Mouse (Mus musculus) embryonic facial prominence, embryonic 13.5 days (tissue): Measurements from ENCODE around the gene Lyrm7. TPM values are rescaled to one million over a fixed set of nuclear protein-coding genes. Genes with fewer than 3 reads are reported as not detected.

Experiments used
- ATAC-seq: fragments of 200-750 bp; cut with Nextera tagmentation; 2 replicates; pipeline ENCODE4 v1.8.0; 2017; ENCODE audit warnings: low read depth; ENCODE audit not compliant: insufficient number of reproducible peaks, insufficient read depth, low FRiP score, low TSS enrichment
- H3K27ac ChIP-seq: fragments of 300-500 bp; sonication (generic); 2 replicates; pipeline ENCODE4 v1.5.1; 2015; ENCODE audit warnings: moderate library complexity, mild to moderate bottlenecking, inconsistent platforms
- H3K27me3 ChIP-seq: fragments of 300-500 bp; sonication (generic); 2 replicates; pipeline ENCODE4 v1.6.1; 2015; ENCODE audit warnings: mild to moderate bottlenecking, inconsistent platforms
- H3K36me3 ChIP-seq: fragments of 300-500 bp; sonication (generic); 2 replicates; pipeline ENCODE4 v1.6.1; 2015; ENCODE audit warnings: mild to moderate bottlenecking, inconsistent platforms
- H3K4me1 ChIP-seq: fragments of 300-500 bp; sonication (generic); 2 replicates; pipeline ENCODE4 v1.6.1; 2015; ENCODE audit warnings: inconsistent platforms
- H3K4me2 ChIP-seq: fragments of 300-500 bp; sonication (generic); 2 replicates; pipeline ENCODE4 v1.6.1; 2015; ENCODE audit warnings: moderate library complexity, mild to moderate bottlenecking, inconsistent platforms
- H3K4me3 ChIP-seq: fragments of 300-500 bp; sonication (generic); 2 replicates; pipeline ENCODE4 v1.5.1; 2015; ENCODE audit warnings: mild to moderate bottlenecking, inconsistent platforms
- H3K9ac ChIP-seq: fragments of 300-500 bp; sonication (generic); 2 replicates; pipeline ENCODE4 v1.6.1; 2015; ENCODE audit warnings: mild to moderate bottlenecking, inconsistent platforms
- H3K9me3 ChIP-seq: fragments of 300-500 bp; sonication (generic); 2 replicates; pipeline ENCODE4 v1.6.1; 2016; ENCODE audit warnings: inconsistent platforms
- WGBS: fragments of 180-500 bp; shearing (Covaris S2); methylation state at CpG from one replicate; pipeline ENCODE4 v1.1.7; 2015; ENCODE audit warnings: mixed read lengths; 5-methylcytosine and 5-hydroxymethylcytosine counted together
- polyA plus RNA-seq: library from polyadenylated mRNA; unstranded; fragments of >200 nt; fragmentation: Nextera tagmentation; extraction: Ambion mirVana; gene quantifications from 2 replicates; pipeline ENCODE4 v1.2.1, GENCODE M21; 2015

The Lyrm7 gene
- polyA plus RNA-seq, 1 experiment from 2014 or later: 10.3 TPM

DNA sequence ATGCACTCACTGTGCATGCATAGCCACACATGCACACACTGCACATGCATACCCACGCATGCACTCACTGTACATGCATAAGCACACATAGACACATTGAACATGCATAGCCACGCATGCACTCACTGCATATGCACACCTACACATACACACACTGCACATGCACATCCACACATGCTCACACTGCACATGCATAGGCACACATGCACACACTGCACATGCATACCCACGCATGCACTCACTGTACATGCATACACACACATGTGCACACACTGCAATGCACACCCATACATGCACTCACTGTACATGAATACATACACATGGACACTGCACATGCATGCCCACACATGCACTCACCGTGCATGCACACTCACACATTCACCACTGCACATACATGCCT, 69.3 kb downstream of the Lyrm7 start:
- H3K9me3 ChIP-seq: no peaks in the 10 kb centered on the region
- peaks cover under 1% of the 10 kb centered on the region for H3K4me1 ChIP-seq
- no peak overlapping the region for H3K27ac ChIP-seq
- H3K27me3 ChIP-seq: no peaks in the 10 kb centered on the region
- WGBS: 94% methylated on average over 4 of the region's 4 CpGs
- no peaks in the 10 kb centered on the region for H3K36me3 ChIP-seq
- no peak overlapping the region for H3K4me3 ChIP-seq
- H3K9ac ChIP-seq: no peak overlapping the region
- no peak for ATAC-seq
- no peak overlapping the region for H3K4me2 ChIP-seq

DNA sequence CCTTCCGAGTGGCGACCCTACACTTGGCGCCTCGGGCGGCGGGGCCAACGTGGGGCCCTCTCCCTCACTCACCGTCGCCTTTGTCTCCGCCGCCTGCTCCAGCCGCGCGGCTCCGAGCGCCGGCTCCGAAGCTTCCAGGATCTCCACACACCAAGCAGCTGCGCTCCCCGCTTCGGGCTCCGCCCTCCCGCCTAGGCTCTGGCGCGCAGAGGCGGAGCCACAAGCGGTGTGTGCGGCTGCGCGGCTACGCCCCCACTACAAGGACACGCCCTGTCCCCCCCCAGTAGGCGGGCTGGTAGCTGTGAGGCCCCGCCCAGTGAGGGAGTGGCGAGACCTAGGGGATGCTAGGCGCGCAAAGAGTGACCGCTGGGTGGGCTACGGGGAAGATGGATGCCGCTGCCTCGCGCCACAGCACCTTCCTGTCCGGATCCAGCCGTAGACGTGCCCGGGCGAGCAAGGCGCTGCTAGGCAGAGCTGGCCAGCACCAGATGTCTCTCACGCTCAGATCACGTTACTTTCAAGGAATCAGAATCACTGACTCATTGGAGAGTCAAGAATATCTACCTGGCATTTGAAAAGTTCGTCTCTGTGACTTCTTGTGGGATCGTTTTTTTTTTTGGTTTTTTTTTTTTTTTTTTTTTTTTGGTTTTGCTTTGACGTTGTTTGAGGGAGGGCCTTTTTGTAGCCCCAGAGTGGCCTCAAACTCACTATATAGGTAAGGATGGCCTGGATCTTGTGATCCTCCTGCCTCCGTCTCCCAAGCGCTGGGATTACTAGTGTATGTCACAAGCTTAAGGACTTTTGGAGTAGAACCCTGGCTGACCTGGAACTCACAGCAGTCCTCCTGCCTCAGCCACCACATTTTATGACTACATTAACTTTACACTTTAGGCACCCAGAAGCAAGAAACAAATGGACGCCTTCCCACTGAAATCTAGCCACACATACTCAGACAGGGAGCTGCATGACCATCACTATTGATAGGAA, 72.9 kb downstream of the Lyrm7 start, which contains the start of gene Cdc42se2:
Gene Cdc42se2 (minus strand): TSS at position 188 of the 987 bp plus-strand sequence.
- Histone ChIP-seq H3K4me1 (peaks cover 7% of the 10 kb centered on the region), H3K4me2 (peak within 1 kb of the TSS; percentile 66), H3K9ac (peak within 1 kb of the TSS; percentile 95), H3K4me3 (peak within 1 kb of the TSS; percentile 89), H3K36me3 (no peaks in the 10 kb centered on the region), H3K27me3 (no peaks in the 10 kb centered on the region), H3K9me3 (no peaks in the 10 kb centered on the region), H3K27ac (peak within 1 kb of the TSS; percentile 99)
- WGBS: 4% methylated on average over 56 of the region's 56 CpGs
- ATAC-seq: peak; percentile 98

DNA sequence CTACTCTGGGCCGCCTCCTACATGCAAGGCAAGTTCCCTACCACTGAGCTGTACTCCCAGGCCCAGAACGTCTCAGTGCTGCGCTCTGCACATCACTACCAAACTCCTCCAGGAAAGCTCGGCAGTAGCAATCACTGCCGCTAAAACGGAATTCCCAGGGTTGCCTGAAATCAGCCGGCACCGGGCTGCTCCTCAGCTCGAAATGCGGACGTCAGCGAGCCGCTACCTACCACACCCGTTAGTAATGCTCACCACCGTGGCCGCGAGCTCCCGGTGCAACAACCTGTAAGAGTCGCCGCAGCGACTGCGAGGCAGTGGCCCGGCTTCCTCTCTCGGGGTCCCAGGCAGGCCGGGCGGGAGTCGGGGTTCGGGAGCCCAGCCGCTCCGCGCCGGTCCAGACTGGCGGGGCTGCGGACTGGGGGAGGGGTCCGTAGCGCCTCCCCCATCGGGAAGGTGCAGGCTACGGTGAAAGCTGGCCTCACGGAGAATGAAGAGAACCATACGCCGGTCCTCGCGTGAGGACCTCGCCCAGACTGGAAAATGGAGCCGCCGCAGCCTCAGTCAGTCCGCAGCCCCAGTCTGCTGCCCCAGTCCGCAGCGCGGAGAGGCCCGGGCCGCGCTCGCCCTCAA, 73.7 kb downstream of the Lyrm7 start:
- Histone ChIP-seq H3K9ac (peak overlapping the region; percentile 95), H3K36me3 (no peaks in the 10 kb centered on the region), H3K27ac (peak overlapping the region; percentile 99), H3K4me3 (peak overlapping the region; percentile 89), H3K9me3 (no peaks in the 10 kb centered on the region), H3K27me3 (no peaks in the 10 kb centered on the region), H3K4me1 (peaks cover 7% of the 10 kb centered on the region), H3K4me2 (peak overlapping the region; percentile 66)
- peak; percentile 80 for ATAC-seq
- WGBS: under 1% methylated on average over 54 of the region's 54 CpGs

- no peaks in the 10 kb centered on the region for H3K9me3 ChIP-seq
- H3K27ac ChIP-seq: no peak overlapping the region
- 88% methylated on average over 3 of the region's 3 CpGs for WGBS
- no peak overlapping the region for H3K4me3 ChIP-seq
- H3K27me3 ChIP-seq: no peaks in the 10 kb centered on the region
- H3K9ac ChIP-seq: no peak overlapping the region
- peaks cover 7% of the 10 kb centered on the region for H3K4me1 ChIP-seq
- ATAC-seq: no peak
- no peaks in the 10 kb centered on the region for H3K36me3 ChIP-seq
- H3K4me2 ChIP-seq: peak overlapping the region; percentile 66; the same call in 1 of the 2 replicates
These were observed 75.2 kb downstream of the Lyrm7 start for GRCm38 (mm10) chr11:54785566-54785965.

GRCm38 (mm10) chr11:54784436-54784835, 76.3 kb downstream of the Lyrm7 start:
- H3K9ac ChIP-seq: no peak overlapping the region
- no peak overlapping the region for H3K4me3 ChIP-seq
- H3K27ac ChIP-seq: no peak overlapping the region
- WGBS: 90% methylated on average over 3 of the region's 3 CpGs
- no peak overlapping the region for H3K4me2 ChIP-seq
- ATAC-seq: no peak
- no peaks in the 10 kb centered on the region for H3K9me3 ChIP-seq
- H3K27me3 ChIP-seq: no peaks in the 10 kb centered on the region
- peaks cover 7% of the 10 kb centered on the region for H3K4me1 ChIP-seq
- no peaks in the 10 kb centered on the region for H3K36me3 ChIP-seq

GRCm38 (mm10) chr11:54782253-54782652, 78.5 kb downstream of the Lyrm7 start:
- no peaks in the 10 kb centered on the region for H3K36me3 ChIP-seq
- H3K9ac ChIP-seq: no peak overlapping the region
- no peak overlapping the region for H3K4me3 ChIP-seq
- H3K27me3 ChIP-seq: no peaks in the 10 kb centered on the region
- peaks cover 7% of the 10 kb centered on the region for H3K4me1 ChIP-seq
- H3K4me2 ChIP-seq: no peak overlapping the region
- 82% methylated on average over 6 of the region's 6 CpGs for WGBS
- no peak for ATAC-seq
- H3K27ac ChIP-seq: no peak overlapping the region
- H3K9me3 ChIP-seq: no peaks in the 10 kb centered on the region

- no peak overlapping the region for H3K4me2 ChIP-seq
- no peaks in the 10 kb centered on the region for H3K9me3 ChIP-seq
- 82% methylated on average over 1 of the region's 1 CpGs for WGBS
- H3K27me3 ChIP-seq: no peaks in the 10 kb centered on the region
- peaks cover 8% of the 10 kb centered on the region; the same call in 1 of the 2 replicates for H3K4me1 ChIP-seq
- no peak overlapping the region for H3K4me3 ChIP-seq
- H3K27ac ChIP-seq: no peak overlapping the region
- no peak for ATAC-seq
- no peak overlapping the region for H3K9ac ChIP-seq
- H3K36me3 ChIP-seq: no peaks in the 10 kb centered on the region
These were observed 80.8 kb downstream of the Lyrm7 start for GRCm38 (mm10) chr11:54779946-54780345.

GRCm38 (mm10) chr11:54778131-54778844, 82.4 kb downstream of the Lyrm7 start:
- H3K9ac ChIP-seq: no peak overlapping the region
- H3K4me3 ChIP-seq: no peak overlapping the region
- H3K27ac ChIP-seq: no peak overlapping the region
- WGBS: 85% methylated on average over 1 of the region's 1 CpGs
- H3K4me1 ChIP-seq: peaks cover 11% of the 10 kb centered on the region; the same call in 1 of the 2 replicates
- ATAC-seq: no peak
- no peaks in the 10 kb centered on the region for H3K27me3 ChIP-seq
- H3K4me2 ChIP-seq: no peak overlapping the region
- no peaks in the 10 kb centered on the region for H3K9me3 ChIP-seq
- no peaks in the 10 kb centered on the region for H3K36me3 ChIP-seq

DNA sequence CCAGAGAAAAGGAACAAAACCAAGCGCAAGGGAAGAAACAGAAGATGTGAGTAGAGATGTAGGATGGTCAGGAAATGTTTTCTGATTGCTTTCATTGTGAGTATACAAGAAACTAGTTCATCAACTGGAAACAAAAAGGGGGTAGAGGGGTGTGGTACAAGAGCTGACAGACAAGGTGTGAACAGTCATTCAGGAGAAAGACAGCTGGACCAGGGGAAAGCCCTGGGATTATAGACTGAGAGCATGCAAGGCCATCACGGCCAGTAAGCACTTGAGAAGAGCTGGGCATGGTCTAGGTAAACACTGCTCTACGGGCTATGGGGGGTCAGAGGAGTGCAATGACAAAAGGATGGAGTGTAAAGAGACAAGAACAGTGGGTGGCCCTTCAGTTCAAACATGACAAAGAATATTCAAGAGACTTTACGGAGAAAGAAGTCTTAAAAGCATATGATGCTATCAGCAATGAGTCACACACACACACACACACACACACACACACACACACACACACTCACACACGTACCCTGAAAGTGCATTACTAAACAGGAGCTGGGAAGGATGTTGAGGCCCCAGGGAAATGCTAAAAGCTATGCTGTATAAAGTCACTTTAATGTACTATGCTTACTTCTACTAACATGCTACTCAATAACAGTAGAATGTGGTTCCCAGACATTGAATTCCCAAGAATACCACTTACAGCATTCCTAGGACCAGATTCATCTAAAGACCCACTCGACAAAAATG, 83.2 kb downstream of the Lyrm7 start:
- ATAC-seq: no peak
- Histone ChIP-seq H3K9me3 (no peaks in the 10 kb centered on the region), H3K36me3 (no peaks in the 10 kb centered on the region), H3K4me2 (no peak overlapping the region), H3K27me3 (no peaks in the 10 kb centered on the region), H3K27ac (no peak overlapping the region), H3K4me3 (no peak overlapping the region), H3K4me1 (peaks cover 11% of the 10 kb centered on the region; the same call in 1 of the 2 replicates), H3K9ac (no peak overlapping the region)
- WGBS: 86% methylated on average over 6 of the region's 6 CpGs
